Comparison of ENCODE assay signal across 8 mouse cellular contexts in genomic region chr5:30950451-30950850, GRCm38 (mm10). TPM values are rescaled to one million over a fixed set of nuclear protein-coding genes. Genes with fewer than 3 reads are reported as not detected.
DNase-seq lines count a peak whose midpoint lies in the region; ATAC-seq lines count a peak whose summit lies in the region.

No protein-coding gene starts in this region.

- H3K36me3 ChIP-seq in lung, embryonic 15.5 days: peaks cover 31% of the 10 kb centered on the region
- peaks cover 42% of the 10 kb centered on the region for H3K36me3 ChIP-seq in embryonic facial prominence, embryonic 10.5 days (replicated peaks)
- H3K36me3 ChIP-seq in hindbrain, embryonic 16.5 days (ENCODE audit: control insufficient read depth, insufficient read depth, low read length): peaks cover 18% of the 10 kb centered on the region
- peaks cover 38% of the 10 kb centered on the region for H3K36me3 ChIP-seq in neural tube, embryonic 13.5 days

- no peaks in the 10 kb centered on the region for H3K9me3 ChIP-seq in lung, embryonic 15.5 days
- no peaks in the 10 kb centered on the region for H3K9me3 ChIP-seq in embryonic facial prominence, embryonic 10.5 days
- no peaks in the 10 kb centered on the region for H3K9me3 ChIP-seq in hindbrain, embryonic 16.5 days (ENCODE audit: control insufficient read depth, low read length)
- H3K9me3 ChIP-seq in neural tube, embryonic 13.5 days: no peaks in the 10 kb centered on the region

- no peak for ATAC-seq in lung, embryonic 15.5 days (ENCODE audit: borderline replicate concordance, extremely low read depth, low FRiP score, low TSS enrichment)
- no peak for ATAC-seq in hindbrain, embryonic 16.5 days
- ATAC-seq in neural tube, embryonic 13.5 days (ENCODE audit: low read depth): no peak; the same call in 1 of the 2 replicates

- H3K4me3 ChIP-seq in lung, embryonic 15.5 days: peak overlapping the region; percentile 52
- H3K4me3 ChIP-seq in embryonic facial prominence, embryonic 10.5 days: peak overlapping the region; percentile 68
- peak overlapping the region; percentile 52 for H3K4me3 ChIP-seq in hindbrain, embryonic 16.5 days (ENCODE audit: low read length)
- peak overlapping the region; percentile 53 for H3K4me3 ChIP-seq in neural tube, embryonic 13.5 days

- H3K27me3 ChIP-seq in lung, embryonic 15.5 days: peaks cover 4% of the 10 kb centered on the region; the same call in 1 of the 2 replicates
- peaks cover 22% of the 10 kb centered on the region for H3K27me3 ChIP-seq in embryonic facial prominence, embryonic 10.5 days (replicated peaks; ENCODE audit: low read depth, poor library complexity, severe bottlenecking)
- no peaks in the 10 kb centered on the region for H3K27me3 ChIP-seq in hindbrain, embryonic 16.5 days (replicated peaks; ENCODE audit: control insufficient read depth, insufficient read depth, low read length)
- no peaks in the 10 kb centered on the region for H3K27me3 ChIP-seq in neural tube, embryonic 13.5 days

- peak overlapping the region; percentile 80 for H3K4me2 ChIP-seq in lung, embryonic 15.5 days
- H3K4me2 ChIP-seq in hindbrain, embryonic 16.5 days (ENCODE audit: low read length): peak overlapping the region; percentile 93
- H3K4me2 ChIP-seq in neural tube, embryonic 13.5 days: peak overlapping the region; percentile 77

- peaks cover 16% of the 10 kb centered on the region for H3K4me1 ChIP-seq in lung, embryonic 15.5 days
- peaks cover 26% of the 10 kb centered on the region for H3K4me1 ChIP-seq in embryonic facial prominence, embryonic 10.5 days
- peaks cover 12% of the 10 kb centered on the region for H3K4me1 ChIP-seq in hindbrain, embryonic 16.5 days (ENCODE audit: control insufficient read depth, insufficient read depth, low read depth, low read length)
- peaks cover 19% of the 10 kb centered on the region for H3K4me1 ChIP-seq in neural tube, embryonic 13.5 days (replicated peaks)

- no peak for DNase-seq in lung, postnatal 10 days
- DNase-seq in embryonic facial prominence, embryonic 10.5 days (ENCODE audit: low spot score): no peak
- DNase-seq in T-cell, adult 2 months (ENCODE audit: low spot score): no peak
- no peak for DNase-seq in frontal cortex, adult 2 months (ENCODE audit: extremely low spot score in 1 of 2, low spot score in 1 of 2)
- no peak for DNase-seq in thymus, postnatal 14 days

- H3K9ac ChIP-seq in lung, embryonic 15.5 days: peak overlapping the region; percentile 43
- H3K9ac ChIP-seq in hindbrain, embryonic 16.5 days (ENCODE audit: low read depth, low read length): peak overlapping the region; percentile 71
- peak overlapping the region; percentile 68 for H3K9ac ChIP-seq in neural tube, embryonic 13.5 days

- H3K27ac ChIP-seq in lung, embryonic 15.5 days: peak overlapping the region; percentile 54
- peak overlapping the region; percentile 80 for H3K27ac ChIP-seq in embryonic facial prominence, embryonic 10.5 days (replicated peaks)
- peak overlapping the region; percentile 78 for H3K27ac ChIP-seq in hindbrain, embryonic 16.5 days (ENCODE audit: low read depth, low read length)
- H3K27ac ChIP-seq in neural tube, embryonic 13.5 days (replicated peaks): peak overlapping the region; percentile 68; the same call in 1 of the 2 replicates

- 61% methylated on average over 4 of the region's 4 CpGs for WGBS in lung, embryonic 15.5 days
- WGBS in embryonic facial prominence, embryonic 10.5 days: 74% methylated on average over 4 of the region's 4 CpGs
- 54% methylated on average over 4 of the region's 4 CpGs for WGBS in hindbrain, embryonic 16.5 days
- 57% methylated on average over 4 of the region's 4 CpGs for WGBS in neural tube, embryonic 13.5 days

RNA-seq across cellular contexts. Expression of gene Cgref1, which starts 5.1 kb away (rescaled TPM):
- 2.3 and 2.4 TPM in 2 replicates for polyA plus RNA-seq in lung, embryonic 15.5 days (2015; fragmentation: Nextera tagmentation; extraction: Ambion mirVana)
- polyA plus RNA-seq in embryonic facial prominence, embryonic 10.5 days (2016; fragmentation: Nextera tagmentation; extraction: Ambion mirVana): 2.2 and 3.2 TPM in 2 replicates
- 77.3 and 89.1 TPM in 2 replicates for polyA plus RNA-seq in hindbrain, embryonic 16.5 days (2015; fragmentation: Nextera tagmentation; extraction: Ambion mirVana)
- polyA plus RNA-seq in neural tube, embryonic 13.5 days (2015; fragmentation: Nextera tagmentation; extraction: Ambion mirVana): 33.7 and 38.1 TPM in 2 replicates
- polyA plus RNA-seq in frontal cortex, adult 2 months (2012; rRNA removed): 25.6 and 39.1 TPM in 2 replicates

RNA-seq across cellular contexts. Expression of gene Preb, which starts 9.7 kb away (rescaled TPM):
- 135 TPM in 2 replicates for polyA plus RNA-seq in lung, embryonic 15.5 days (2015; fragmentation: Nextera tagmentation; extraction: Ambion mirVana)
- 142 and 150 TPM in 2 replicates for polyA plus RNA-seq in embryonic facial prominence, embryonic 10.5 days (2016; fragmentation: Nextera tagmentation; extraction: Ambion mirVana)
- 115 and 123 TPM in 2 replicates for polyA plus RNA-seq in hindbrain, embryonic 16.5 days (2015; fragmentation: Nextera tagmentation; extraction: Ambion mirVana)
- polyA plus RNA-seq in neural tube, embryonic 13.5 days (2015; fragmentation: Nextera tagmentation; extraction: Ambion mirVana): 117 and 120 TPM in 2 replicates
- 192 and 208 TPM in 2 replicates for polyA plus RNA-seq in frontal cortex, adult 2 months (2012; rRNA removed)

RNA-seq across cellular contexts. Expression of gene Tcf23, which starts 18.0 kb away (rescaled TPM):
- 0.29 and 0.35 TPM in 2 replicates for polyA plus RNA-seq in lung, embryonic 15.5 days (2015; fragmentation: Nextera tagmentation; extraction: Ambion mirVana)
- polyA plus RNA-seq in embryonic facial prominence, embryonic 10.5 days (2016; fragmentation: Nextera tagmentation; extraction: Ambion mirVana): not detected in 2 replicates
- not detected in 2 replicates for polyA plus RNA-seq in hindbrain, embryonic 16.5 days (2015; fragmentation: Nextera tagmentation; extraction: Ambion mirVana)
- not detected in 2 replicates for polyA plus RNA-seq in neural tube, embryonic 13.5 days (2015; fragmentation: Nextera tagmentation; extraction: Ambion mirVana)
- 0.20 and 0.21 TPM in 2 replicates for polyA plus RNA-seq in frontal cortex, adult 2 months (2012; rRNA removed)

RNA-seq across cellular contexts. Expression of gene Khk, which starts 29.2 kb away (rescaled TPM):
- polyA plus RNA-seq in lung, embryonic 15.5 days (2015; fragmentation: Nextera tagmentation; extraction: Ambion mirVana): 11.8 and 14.6 TPM in 2 replicates
- 8.1 and 9.9 TPM in 2 replicates for polyA plus RNA-seq in embryonic facial prominence, embryonic 10.5 days (2016; fragmentation: Nextera tagmentation; extraction: Ambion mirVana)
- 12.2 and 13.7 TPM in 2 replicates for polyA plus RNA-seq in hindbrain, embryonic 16.5 days (2015; fragmentation: Nextera tagmentation; extraction: Ambion mirVana)
- polyA plus RNA-seq in neural tube, embryonic 13.5 days (2015; fragmentation: Nextera tagmentation; extraction: Ambion mirVana): 11.4 and 11.9 TPM in 2 replicates
- 28.4 and 30.6 TPM in 2 replicates for polyA plus RNA-seq in frontal cortex, adult 2 months (2012; rRNA removed)

RNA-seq across cellular contexts. Expression of gene Emilin1, which starts 37.2 kb away (rescaled TPM):
- polyA plus RNA-seq in lung, embryonic 15.5 days (2015; fragmentation: Nextera tagmentation; extraction: Ambion mirVana): 228 and 233 TPM in 2 replicates
- 158 and 162 TPM in 2 replicates for polyA plus RNA-seq in embryonic facial prominence, embryonic 10.5 days (2016; fragmentation: Nextera tagmentation; extraction: Ambion mirVana)
- 16.3 and 24.6 TPM in 2 replicates for polyA plus RNA-seq in hindbrain, embryonic 16.5 days (2015; fragmentation: Nextera tagmentation; extraction: Ambion mirVana)
- 30.7 and 43.9 TPM in 2 replicates for polyA plus RNA-seq in neural tube, embryonic 13.5 days (2015; fragmentation: Nextera tagmentation; extraction: Ambion mirVana)
- 4.2 and 4.7 TPM in 2 replicates for polyA plus RNA-seq in frontal cortex, adult 2 months (2012; rRNA removed)
